Mouse (Mus musculus) forebrain, embryonic 16.5 days (tissue): Measurements from ENCODE around the gene Yars. TPM values are rescaled to one million over a fixed set of nuclear protein-coding genes. Genes with fewer than 3 reads are reported as not detected.
A peak's percentile ranks its signal among the peaks of the same experiment; 100 is the strongest.

Experiments
- ATAC-seq: fragments of 200-750 bp; cut with Nextera tagmentation; 2 replicates; pipeline ENCODE4 v1.8.0; 2017; ENCODE audit warnings: mild to moderate bottlenecking, moderate library complexity
- H3K27ac ChIP-seq: fragments of 300-500 bp; sonication (generic); 2 replicates; pipeline ENCODE4 v1.5.1; 2014; ENCODE audit warnings: low read length, control low read depth
- H3K27me3 ChIP-seq: fragments of 300-500 bp; sonication (generic); replicated peaks from 2 replicates; pipeline ENCODE4 v1.6.1; 2014; ENCODE audit warnings: low read length; ENCODE audit not compliant: control insufficient read depth, insufficient read depth
- H3K36me3 ChIP-seq: fragments of 300-500 bp; sonication (generic); 2 replicates; pipeline ENCODE4 v1.6.1; 2014; ENCODE audit not compliant: control insufficient read depth, insufficient read depth
- H3K4me1 ChIP-seq: fragments of 300-500 bp; sonication (generic); replicated peaks from 2 replicates; pipeline ENCODE4 v1.6.1; 2014; ENCODE audit warnings: low read length; ENCODE audit not compliant: control insufficient read depth, insufficient read depth
- H3K4me2 ChIP-seq: fragments of 300-500 bp; sonication (generic); 2 replicates; pipeline ENCODE4 v1.6.1; 2014; ENCODE audit warnings: mild to moderate bottlenecking, low read length, control low read depth
- H3K4me3 ChIP-seq: fragments of 300-500 bp; sonication (generic); replicated peaks from 2 replicates; pipeline ENCODE4 v1.5.1; 2014; ENCODE audit warnings: mild to moderate bottlenecking, low read length, control low read depth
- H3K9ac ChIP-seq: fragments of 300-500 bp; sonication (generic); replicated peaks from 2 replicates; pipeline ENCODE4 v1.6.1; 2014; ENCODE audit warnings: low read depth, low read length, control low read depth
- H3K9me3 ChIP-seq: fragments of 300-500 bp; sonication (generic); 2 replicates; pipeline ENCODE4 v1.6.1; 2016; ENCODE audit warnings: low read length; ENCODE audit not compliant: control insufficient read depth
- WGBS: fragments of 180-500 bp; shearing (Covaris S2); extraction: QIAGEN DNeasy Blood & Tissue Kit; methylation state at CpG from one replicate; pipeline ENCODE4 v1.1.7; 2014; 5-methylcytosine and 5-hydroxymethylcytosine counted together
- polyA plus RNA-seq: library from polyadenylated mRNA; unstranded; fragments of >200 nt; fragmentation: Nextera tagmentation; extraction: Ambion mirVana; gene quantifications from 2 replicates; pipeline ENCODE4 v1.2.1, GENCODE M21; 2015

Yars gene
- polyA plus RNA-seq, 1 experiment from 2014 or later, result 122 TPM

DNA sequence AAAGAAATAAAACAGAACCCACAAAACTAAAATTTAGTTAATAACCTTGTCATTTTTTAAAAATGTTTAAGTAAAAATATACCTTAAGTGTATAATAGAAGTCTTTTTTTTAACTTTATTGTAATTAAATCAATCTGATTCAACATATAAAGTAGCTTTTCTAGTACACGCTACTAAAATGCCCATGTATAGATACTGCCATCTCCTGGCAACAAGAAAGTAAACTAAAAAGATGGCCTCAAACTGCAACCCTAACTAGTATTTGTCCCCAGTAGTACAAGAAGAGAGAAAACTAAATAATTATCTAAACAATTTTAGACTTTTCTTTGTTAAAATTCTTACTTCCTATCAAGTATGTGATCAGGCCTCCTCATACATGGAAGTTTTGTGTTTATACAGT lies 10.0 kb upstream of the Yars start:
- Histone ChIP-seq H3K36me3 (0 out of 2 replicates have a peak, but pooled peaks cover 6% of the 10 kb centered on the region), H3K4me2 (no peak overlapping the region), H3K9ac (no peak overlapping the region), H3K4me3 (no peak overlapping the region), H3K4me1 (no peaks in the 10 kb centered on the region), H3K9me3 (no peaks in the 10 kb centered on the region), H3K27me3 (no peaks in the 10 kb centered on the region), H3K27ac (no peak overlapping the region)
- ATAC-seq, result no peak
- WGBS, result 40% methylated on average over 1 of the region's 1 CpGs

DNA sequence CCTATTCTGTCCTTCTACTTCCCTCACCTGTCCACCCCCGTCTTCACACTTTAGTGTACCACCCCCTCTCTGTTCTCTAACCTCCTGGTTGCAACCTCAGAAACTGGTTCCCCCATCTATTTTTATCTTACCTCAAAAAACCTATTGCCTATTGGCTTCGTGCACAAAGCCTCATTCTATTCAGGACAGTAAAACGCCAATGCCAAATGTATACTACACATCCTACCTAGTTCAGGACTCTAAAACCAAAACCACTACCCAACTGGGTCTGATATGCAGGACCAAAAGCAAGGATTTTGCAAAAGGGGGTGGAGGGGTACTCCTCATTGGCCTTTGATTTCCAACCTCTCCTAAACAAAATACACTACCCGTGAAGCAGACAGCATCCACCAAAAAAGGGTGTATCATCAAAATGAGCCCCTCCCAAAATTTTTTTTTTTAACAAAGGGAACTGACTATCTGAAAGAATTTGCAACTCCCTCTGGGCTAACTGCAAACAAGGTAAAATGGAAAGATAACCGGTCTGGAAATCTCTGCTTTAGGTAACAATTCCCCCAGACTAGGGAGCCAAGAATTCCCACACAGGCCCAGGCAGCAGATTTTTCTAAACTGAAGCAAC lies 1.4 kb upstream of the Yars start:
- peak overlapping the region; percentile 68 for H3K4me3 ChIP-seq
- peak overlapping the region; percentile 72 for H3K9ac ChIP-seq
- no peaks in the 10 kb centered on the region for H3K9me3 ChIP-seq
- H3K4me1 ChIP-seq, result peaks cover 24% of the 10 kb centered on the region
- H3K36me3 ChIP-seq, result no peaks in the 10 kb centered on the region
- peak overlapping the region; percentile 88; the same call in 1 of the 2 replicates for H3K27ac ChIP-seq
- H3K4me2 ChIP-seq, result peak overlapping the region; percentile 68
- no peaks in the 10 kb centered on the region for H3K27me3 ChIP-seq
- 36% methylated on average over 5 of the region's 5 CpGs for WGBS
- ATAC-seq, result no peak

DNA sequence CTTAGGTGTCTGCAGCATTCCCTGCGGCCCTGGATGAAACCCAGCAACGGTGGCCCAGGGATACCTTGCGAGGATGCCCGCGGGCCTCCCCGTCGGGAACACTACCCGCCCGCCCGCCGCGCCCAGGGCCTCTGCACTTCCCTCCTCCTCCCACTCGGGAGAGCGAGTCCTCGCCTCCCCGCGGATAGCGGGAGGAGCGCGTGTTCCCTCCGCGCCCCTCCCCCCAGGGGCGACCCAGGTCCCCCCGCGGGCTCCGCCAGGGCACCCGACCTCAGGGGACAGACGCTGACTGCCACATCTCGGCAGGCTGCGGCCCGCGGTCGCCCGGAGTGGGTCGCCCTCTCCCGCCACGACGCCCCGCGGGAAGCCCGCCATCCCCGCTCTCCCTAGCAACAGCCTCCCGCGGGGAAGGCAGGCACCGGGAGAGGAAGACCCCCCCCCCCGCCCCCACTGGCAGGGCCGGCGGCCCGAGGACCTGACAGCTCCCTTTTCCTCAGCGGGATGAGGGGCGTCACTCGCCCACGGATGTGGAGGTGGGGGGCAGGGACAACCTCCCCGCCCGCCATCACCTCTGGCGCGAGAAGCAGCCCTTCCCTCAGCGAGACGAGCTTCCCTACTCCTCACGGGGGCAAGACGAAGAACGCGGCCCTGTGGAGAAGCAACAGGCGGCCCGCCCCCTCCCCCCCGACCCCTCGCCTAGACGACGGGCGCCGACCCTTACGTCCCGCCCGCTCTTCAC lies 588 bp upstream of the Yars start:
- Histone ChIP-seq H3K4me3 (peak overlapping the region; percentile 68), H3K4me2 (peak overlapping the region; percentile 68), H3K27ac (peak overlapping the region; percentile 88), H3K36me3 (no peaks in the 10 kb centered on the region), H3K4me1 (peaks cover 24% of the 10 kb centered on the region), H3K27me3 (no peaks in the 10 kb centered on the region), H3K9ac (peak overlapping the region; percentile 72), H3K9me3 (no peaks in the 10 kb centered on the region)
- peak; percentile 71 for ATAC-seq
- WGBS, result under 1% methylated on average over 52 of the region's 74 CpGs

- 3% methylated on average over 12 of the region's 12 CpGs for whole genome bisulfite sequencing
- Histone ChIP-seq H3K27me3 (no peaks in the 10 kb centered on the region), H3K9me3 (no peaks in the 10 kb centered on the region), H3K27ac (peak overlapping the region; percentile 91), H3K9ac (peak overlapping the region; percentile 67), H3K36me3 (no peaks in the 10 kb centered on the region), H3K4me2 (peak overlapping the region; percentile 71), H3K4me3 (peak overlapping the region; percentile 68), H3K4me1 (peaks cover 24% of the 10 kb centered on the region)
- no peak for ATAC-seq
Observed at GRCm38 (mm10) chr4:129190538-129190937, 978 bp downstream of the Yars start.

DNA sequence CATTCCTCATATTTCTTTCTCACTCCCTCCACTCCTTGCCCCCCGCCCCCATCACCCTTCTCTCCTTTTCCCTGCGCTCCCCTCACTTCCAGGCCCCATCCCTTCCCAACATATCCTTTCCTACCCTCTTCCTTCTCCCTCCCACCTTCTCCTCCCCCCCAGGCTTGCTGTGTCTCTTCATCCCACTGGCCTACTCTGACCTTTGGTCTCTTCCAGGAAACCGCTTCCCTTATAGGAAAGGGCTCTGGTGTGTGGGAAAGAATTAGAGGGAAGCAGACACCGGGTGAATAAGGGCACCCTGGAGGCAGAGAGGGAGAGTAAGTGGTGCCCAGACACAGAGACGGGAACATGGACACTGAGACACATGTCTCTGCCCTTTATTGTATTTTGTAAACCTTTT lies 2.1 kb downstream of the Yars start:
- Histone ChIP-seq H3K36me3 (peaks cover 3% of the 10 kb centered on the region), H3K4me1 (peaks cover 24% of the 10 kb centered on the region), H3K4me3 (no peak overlapping the region), H3K4me2 (no peak overlapping the region), H3K9ac (no peak overlapping the region), H3K9me3 (no peaks in the 10 kb centered on the region), H3K27ac (no peak overlapping the region), H3K27me3 (no peaks in the 10 kb centered on the region)
- no peak for ATAC-seq
- WGBS, result 74% methylated on average over 5 of the region's 5 CpGs

DNA sequence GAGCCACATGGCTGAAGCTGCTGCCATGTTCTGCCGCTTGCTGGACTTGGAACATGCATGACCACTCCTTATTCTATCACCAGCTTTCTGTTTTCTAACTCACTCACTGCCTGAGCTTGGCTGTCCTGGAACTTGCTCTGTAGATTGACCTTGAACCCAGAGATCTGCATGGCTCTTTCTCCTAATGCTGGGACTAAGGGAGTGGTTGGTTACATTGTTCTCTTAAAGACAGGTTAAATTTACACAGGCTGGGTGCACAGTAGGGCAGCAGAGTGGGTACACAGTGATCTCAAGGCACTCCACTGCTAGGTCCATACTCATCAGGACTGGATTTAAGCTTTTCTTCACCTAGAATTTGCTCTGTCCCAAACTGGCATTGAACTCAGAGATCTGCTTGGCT lies 4.7 kb downstream of the Yars start:
- ATAC-seq, result no peak
- WGBS, result 100% methylated on average over 1 of the region's 1 CpGs
- no peaks in the 10 kb centered on the region for H3K27me3 ChIP-seq

GRCm38 (mm10) chr4:129197514-129197913 lies 8.0 kb downstream of the Yars start:
- H3K4me1 ChIP-seq, result no peaks in the 10 kb centered on the region
- H3K36me3 ChIP-seq, result peaks cover 28% of the 10 kb centered on the region
- H3K4me3 ChIP-seq, result no peak overlapping the region
- ATAC-seq, result no peak
- H3K9ac ChIP-seq, result no peak overlapping the region
- H3K9me3 ChIP-seq, result no peaks in the 10 kb centered on the region
- WGBS, result 98% methylated on average over 6 of the region's 6 CpGs
- H3K4me2 ChIP-seq, result no peak overlapping the region
- H3K27ac ChIP-seq, result no peak overlapping the region
- H3K27me3 ChIP-seq, result no peaks in the 10 kb centered on the region

More for the DNA sequence above, 4.7 kb downstream of the Yars start:
- no peaks in the 10 kb centered on the region for H3K9me3 ChIP-seq
- no peak overlapping the region for H3K9ac ChIP-seq
- peaks cover 16% of the 10 kb centered on the region for H3K36me3 ChIP-seq
- H3K4me2 ChIP-seq, result no peak overlapping the region
- no peak overlapping the region for H3K27ac ChIP-seq
- H3K4me3 ChIP-seq, result no peak overlapping the region
- peaks cover 14% of the 10 kb centered on the region for H3K4me1 ChIP-seq

DNA sequence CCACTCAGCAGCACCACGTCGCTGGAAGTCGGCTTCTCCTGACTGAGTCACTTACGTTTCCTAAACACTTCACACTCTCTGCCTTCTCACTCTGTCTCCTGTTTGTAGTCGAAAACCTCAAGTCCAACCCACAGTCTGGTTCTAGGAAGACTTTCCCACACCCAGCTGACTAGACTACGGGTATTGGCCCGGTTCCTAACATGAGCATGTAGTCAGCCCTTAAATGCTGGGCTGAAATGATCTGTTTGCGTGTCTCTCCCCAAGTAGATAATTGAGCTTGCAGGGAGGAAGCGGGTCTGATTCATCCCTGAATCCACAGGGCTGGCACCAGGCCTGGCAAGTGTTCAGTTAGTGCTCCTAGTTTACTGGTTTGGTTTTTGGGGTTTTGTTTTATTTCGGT lies 15.1 kb downstream of the Yars start:
- no peak overlapping the region for H3K4me3 ChIP-seq
- H3K4me1 ChIP-seq, result no peaks in the 10 kb centered on the region
- no peak overlapping the region for H3K9ac ChIP-seq
- peaks cover 42% of the 10 kb centered on the region for H3K36me3 ChIP-seq
- no peaks in the 10 kb centered on the region for H3K9me3 ChIP-seq
- WGBS, result 89% methylated on average over 10 of the region's 10 CpGs
- no peaks in the 10 kb centered on the region for H3K27me3 ChIP-seq
- H3K27ac ChIP-seq, result no peak overlapping the region
- H3K4me2 ChIP-seq, result no peak overlapping the region
- ATAC-seq, result no peak

- Histone ChIP-seq H3K9me3 (no peaks in the 10 kb centered on the region), H3K27me3 (no peaks in the 10 kb centered on the region), H3K4me2 (no peak overlapping the region), H3K36me3 (peaks cover 45% of the 10 kb centered on the region), H3K27ac (no peak overlapping the region), H3K9ac (no peak overlapping the region), H3K4me1 (no peaks in the 10 kb centered on the region), H3K4me3 (no peak overlapping the region)
- 96% methylated on average over 8 of the region's 8 CpGs for WGBS
- no peak for ATAC-seq
Observed at GRCm38 (mm10) chr4:129206792-129207191, 17.2 kb downstream of the Yars start.
